Mouse (Mus musculus): ENCODE measurements around the gene Taf6.

Taf6 gene

GRCm38 (mm10) chr5:138171695-138172491 is 15.4 kb downstream of the Taf6 start, which contains the start of the genes Ap4m1 and Mcm7:
Gene Ap4m1, plus strand, starts transcription at chr5:138172002.
Gene Mcm7, minus strand, starts transcription at chr5:138172422.
- peak; percentile 93 to 96 for DNase-seq (ENCODE audit: low spot score in 2 of 2)

DNA sequence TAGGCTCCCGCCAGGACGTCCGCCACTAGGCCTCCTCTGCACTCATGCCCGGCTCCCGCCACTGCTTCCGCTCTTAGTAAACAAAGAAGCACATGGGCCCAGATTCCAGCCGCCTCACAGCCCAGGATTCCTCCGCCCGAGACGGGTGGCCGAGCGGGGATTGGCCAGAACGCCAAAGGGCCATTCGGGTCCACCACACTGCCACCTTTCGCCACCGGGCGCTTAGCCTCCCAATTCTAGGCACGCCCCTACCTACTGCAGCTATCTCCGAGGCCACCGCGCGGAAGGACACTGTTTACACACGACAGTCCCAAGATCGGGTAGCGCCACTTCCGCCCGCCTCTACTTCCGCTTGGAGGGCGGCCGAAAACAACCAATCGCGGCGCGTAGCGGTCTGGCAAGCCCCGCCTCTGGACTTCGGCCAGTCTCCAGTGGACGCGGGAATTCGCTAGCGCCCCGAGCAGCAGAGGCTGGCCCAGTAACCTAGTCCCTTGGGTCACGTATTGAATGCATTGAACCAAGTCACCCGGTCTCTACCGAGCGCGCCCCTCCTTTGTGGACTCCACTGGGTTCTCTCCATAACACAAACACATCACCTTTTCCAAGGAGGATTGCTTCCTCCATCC is 16.2 kb downstream of the Taf6 start:
- peak; percentile 93 to 95 for DNase-seq (ENCODE audit: low spot score in 2 of 2)

DNA sequence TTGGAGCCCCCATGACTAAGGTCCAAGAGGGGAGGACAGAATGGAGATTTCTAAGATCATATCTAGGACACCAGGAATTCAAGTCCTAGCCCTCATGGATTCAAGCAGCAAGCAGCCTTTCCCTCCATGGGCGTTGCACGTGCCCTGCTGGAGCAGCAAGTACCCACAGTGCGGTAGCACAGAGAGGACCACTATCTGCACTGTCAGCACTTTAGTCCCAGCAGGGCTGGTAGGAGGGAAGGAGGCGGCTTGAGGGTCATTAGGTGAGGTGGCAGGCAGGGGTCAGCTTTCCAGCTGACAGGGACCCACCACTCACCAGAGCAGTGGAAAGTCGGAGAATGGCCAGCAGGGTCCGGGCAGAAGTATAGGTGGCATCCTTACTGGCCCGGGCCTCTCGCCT is 21.7 kb downstream of the Taf6 start:
- DNase-seq (ENCODE audit: low spot score in 2 of 2), result no peak

DNA sequence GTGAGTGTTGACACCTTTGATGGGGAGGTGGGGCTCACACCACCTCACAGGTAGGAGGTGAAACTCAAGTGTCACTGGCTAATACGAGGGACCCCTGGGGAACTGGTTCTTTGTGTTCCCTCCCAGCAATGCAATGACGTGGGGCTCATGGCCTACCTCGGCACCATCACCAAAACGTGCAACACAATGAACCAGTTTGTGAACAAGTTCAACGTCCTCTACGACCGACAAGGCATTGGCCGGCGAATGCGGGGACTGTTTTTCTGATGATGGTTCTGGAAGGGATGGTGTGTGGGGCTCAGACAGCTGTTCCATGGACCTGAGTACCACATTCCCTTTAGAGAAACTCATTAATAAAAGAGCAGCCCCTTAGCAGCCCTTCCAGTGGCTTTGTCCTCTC is 23.6 kb downstream of the Taf6 start:
- no peak for DNase-seq (ENCODE audit: low spot score in 2 of 2)

DNA sequence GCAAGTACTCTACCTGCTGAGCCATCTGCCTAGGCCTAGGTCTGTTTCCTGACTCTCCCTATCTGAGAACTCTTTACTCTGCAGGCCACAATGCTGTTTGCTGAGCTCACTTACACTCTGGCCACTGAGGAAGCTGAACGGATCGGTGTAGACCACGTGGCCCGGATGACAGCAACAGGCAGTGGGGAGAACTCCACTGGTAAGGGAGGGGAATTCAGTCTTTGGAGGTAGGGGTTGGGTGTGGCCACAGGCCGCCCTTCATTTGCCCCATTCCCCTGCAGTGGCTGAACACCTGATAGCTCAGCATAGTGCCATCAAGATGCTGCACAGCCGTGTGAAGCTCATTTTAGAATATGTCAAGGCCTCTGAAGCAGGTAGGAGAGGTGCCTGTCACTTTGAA is 24.2 kb downstream of the Taf6 start:
- no peak for DNase-seq (ENCODE audit: low spot score in 2 of 2)

DNA sequence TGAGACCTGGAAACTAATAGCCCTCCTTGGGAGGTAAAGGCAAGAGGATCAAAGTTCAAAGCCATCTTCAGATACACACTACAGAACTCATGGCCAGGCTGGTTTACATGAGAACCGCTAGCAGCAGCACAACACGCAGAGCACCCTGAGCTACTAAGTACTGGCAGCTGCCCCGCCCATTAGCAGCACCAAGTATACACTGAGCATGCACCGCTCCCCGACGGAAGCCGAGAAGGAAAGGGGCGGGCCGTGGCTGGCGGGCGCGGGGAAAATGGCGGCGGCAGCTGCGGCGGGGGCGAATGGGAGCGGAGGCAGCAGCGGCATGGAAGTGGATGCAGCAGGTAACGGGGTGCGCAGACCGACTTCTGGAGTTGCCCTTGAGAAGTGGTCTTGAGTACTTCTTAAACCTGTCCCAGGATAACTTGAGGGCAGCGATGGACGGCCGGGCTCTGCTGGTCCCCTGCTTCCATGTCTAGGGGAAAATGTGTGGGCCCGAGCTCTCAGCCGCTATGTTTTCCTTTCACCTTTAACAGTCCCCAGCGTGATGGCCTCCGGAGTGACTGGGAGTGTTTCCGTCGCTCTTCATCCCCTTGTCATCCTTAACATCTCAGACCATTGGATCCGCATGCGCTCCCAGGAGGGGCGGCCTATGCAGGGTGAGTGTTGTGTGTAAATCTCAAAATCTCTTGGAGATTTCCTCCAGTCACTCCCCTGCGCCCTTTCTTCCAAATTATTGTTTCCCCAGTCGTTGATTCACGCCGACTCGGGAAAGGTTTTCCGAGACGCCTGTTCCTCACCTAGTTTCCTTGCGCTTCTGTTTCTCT is 26.2 kb downstream of the Taf6 start, which contains the start of gene Cops6:
Gene Cops6 (plus strand): TSS at position 230 of the 824 bp plus-strand sequence.
- DNase-seq (ENCODE audit: low spot score in 2 of 2), result peak; percentile 92 to 94

- no peak for DNase-seq (ENCODE audit: low spot score in 2 of 2)
These were observed 27.0 kb downstream of the Taf6 start for GRCm38 (mm10) chr5:138160224-138160762.

- peak; percentile 92 to 93 for DNase-seq (ENCODE audit: low spot score in 2 of 2)
These were observed 31.7 kb downstream of the Taf6 start, which contains the start of gene Zfp113 for GRCm38 (mm10) chr5:138155443-138155976. Gene Zfp113, minus strand, starts transcription at chr5:138155744.

DNA sequence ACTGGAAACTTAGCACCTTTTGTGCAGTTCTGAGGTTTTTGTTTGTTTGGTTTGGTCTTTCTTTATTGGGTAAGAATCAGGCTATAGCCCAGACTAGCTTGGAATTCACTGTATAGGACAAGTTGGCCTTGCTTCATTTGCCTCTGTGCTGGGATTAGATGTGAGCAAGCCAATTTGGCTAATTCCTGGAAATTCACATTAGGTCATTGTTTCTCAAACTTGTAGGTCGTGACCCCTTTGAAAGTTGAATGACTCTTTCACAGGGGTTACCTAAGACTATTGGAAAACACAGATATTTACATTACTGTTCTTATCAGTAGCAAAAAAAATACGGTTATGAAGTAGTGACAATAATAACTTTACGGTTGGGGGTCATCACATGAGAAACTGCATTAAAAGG is 32.9 kb downstream of the Taf6 start:
- DNase-seq (ENCODE audit: low spot score in 2 of 2), result no peak

DNA sequence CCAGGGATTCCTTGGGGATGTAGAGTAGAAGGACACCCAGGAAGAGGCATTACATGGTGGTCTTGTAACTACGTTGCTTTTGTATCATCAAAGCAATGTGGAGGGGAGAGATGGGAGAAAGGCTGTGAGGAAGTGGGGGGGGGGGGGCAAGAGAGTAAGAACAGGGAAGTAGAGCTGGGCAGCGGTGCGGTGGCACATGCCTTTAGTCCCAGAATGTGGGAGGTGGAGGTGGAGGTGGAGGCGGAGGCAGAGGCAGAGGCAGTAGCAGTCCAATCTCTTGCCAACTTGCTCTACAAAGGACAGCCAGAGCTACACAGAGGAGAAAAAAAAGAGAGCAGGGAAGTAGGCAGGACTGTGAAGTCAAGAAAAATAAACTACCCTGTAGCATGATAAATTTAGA is 48.7 kb downstream of the Taf6 start:
- DNase-seq (ENCODE audit: low spot score in 2 of 2), result no peak

- peak in 1 of 2 experiments; percentile 22 for DNase-seq (ENCODE audit: low spot score in 2 of 2)
These were observed 49.2 kb downstream of the Taf6 start for GRCm38 (mm10) chr5:138137935-138138549.

DNA sequence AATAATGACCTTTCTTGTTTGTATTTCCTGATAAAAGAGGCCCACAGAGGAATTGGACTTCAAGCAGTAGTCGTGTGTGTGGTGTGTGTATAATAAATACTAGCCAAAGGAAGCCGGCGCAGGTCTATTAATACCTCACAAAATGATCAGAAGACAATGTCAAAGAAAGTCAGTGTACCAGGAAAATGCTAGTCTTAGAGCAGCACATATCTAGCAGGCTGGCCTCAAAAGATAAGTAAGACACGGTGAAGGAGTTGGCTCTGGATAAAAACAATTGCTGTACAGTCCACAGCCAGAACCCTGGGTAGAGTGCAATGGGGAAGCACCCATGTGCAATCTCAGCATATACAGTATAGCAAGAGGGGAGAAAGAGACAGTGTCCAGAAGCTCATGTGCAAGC is 50.0 kb downstream of the Taf6 start:
- DNase-seq (ENCODE audit: low spot score in 2 of 2), result no peak

DNA sequence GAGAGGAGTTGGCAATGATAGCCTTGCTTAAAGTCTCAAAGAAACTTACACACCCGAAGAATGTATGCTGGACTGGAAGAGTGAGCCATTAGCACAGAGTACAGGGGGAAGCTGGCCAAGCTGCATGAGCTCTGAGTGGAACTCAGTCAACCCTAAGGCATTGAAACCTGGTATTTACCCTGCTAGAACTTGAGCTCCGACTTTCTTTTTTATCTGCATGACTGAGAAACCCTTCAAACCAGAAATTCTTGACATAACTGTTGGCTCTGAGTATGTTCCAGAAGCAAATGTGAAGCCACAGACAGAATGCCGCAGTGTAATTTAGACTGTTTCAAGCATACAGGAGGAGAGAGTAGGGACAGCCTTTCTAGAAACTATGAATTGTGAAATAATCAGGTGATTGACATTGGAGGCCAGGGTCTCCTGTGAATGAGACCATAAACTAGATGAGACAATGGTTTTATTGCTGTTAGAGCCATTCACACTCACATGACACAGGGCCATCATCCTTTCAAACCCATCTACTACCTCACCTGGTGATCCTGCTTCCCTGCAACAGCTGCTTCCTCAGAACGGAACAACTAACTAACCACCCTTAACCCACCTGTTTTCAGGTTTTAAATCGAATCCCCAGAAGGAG is 54.7 kb downstream of the Taf6 start:
- no peak for DNase-seq (ENCODE audit: low spot score in 2 of 2)

All from spleen, postnatal 36 days (tissue).